Mouse (Mus musculus) liver, embryonic 12.5 days (tissue): ENCODE measurements around the gene Olfr239. TPM values are rescaled to one million over a fixed set of nuclear protein-coding genes. Genes with fewer than 3 reads are reported as not detected.
"Not testable (repeated sequence)": the region's sequence is repeated elsewhere in the genome, so short reads cannot be mapped to it uniquely, and the experiment has no call there.

Source experiments
- ATAC-seq: fragments of 200-750 bp; cut with Nextera tagmentation; 2 replicates; pipeline ENCODE4 v1.8.0; 2017; ENCODE audit warnings: moderate number of reproducible peaks, mild to moderate bottlenecking, moderate library complexity
- H3K27ac ChIP-seq: fragments of 300-500 bp; sonication (generic); 2 replicates; pipeline ENCODE4 v1.5.1; 2016; ENCODE audit warnings: mild to moderate bottlenecking
- H3K27me3 ChIP-seq: fragments of 300-500 bp; sonication (generic); replicated peaks from 2 replicates; pipeline ENCODE4 v1.6.1; 2016; ENCODE audit warnings: mild to moderate bottlenecking, moderate library complexity
- H3K36me3 ChIP-seq: fragments of 300-500 bp; sonication (generic); 2 replicates; pipeline ENCODE4 v1.6.1; 2016; ENCODE audit warnings: mild to moderate bottlenecking, moderate library complexity
- H3K4me1 ChIP-seq: fragments of 300-500 bp; sonication (generic); 2 replicates; pipeline ENCODE4 v1.6.1; 2016
- H3K4me2 ChIP-seq: fragments of 300-500 bp; sonication (generic); 2 replicates; pipeline ENCODE4 v1.6.1; 2016; ENCODE audit warnings: mild to moderate bottlenecking, moderate library complexity
- H3K4me3 ChIP-seq: fragments of 300-500 bp; sonication (generic); 2 replicates; pipeline ENCODE4 v1.5.1; 2016; ENCODE audit warnings: mild to moderate bottlenecking, moderate library complexity
- H3K9ac ChIP-seq: fragments of 300-500 bp; sonication (generic); 2 replicates; pipeline ENCODE4 v1.6.1; 2016; ENCODE audit warnings: mild to moderate bottlenecking, moderate library complexity
- H3K9me3 ChIP-seq: fragments of 300-500 bp; sonication (generic); replicated peaks from 2 replicates; pipeline ENCODE4 v1.6.1; 2016; ENCODE audit warnings: mild to moderate bottlenecking, moderate library complexity
- WGBS: fragments of 180-500 bp; shearing (Covaris S2); methylation state at CpG from one replicate; pipeline ENCODE4 v1.1.7; 2016; ENCODE audit not compliant: insufficient replicate concordance; 5-methylcytosine and 5-hydroxymethylcytosine counted together
- polyA plus RNA-seq: library from polyadenylated mRNA; unstranded; fragments of >200 nt; fragmentation: Nextera tagmentation; extraction: Ambion mirVana; gene quantifications from 2 replicates; pipeline ENCODE4 v1.2.1, GENCODE M21; 2016

Gene Olfr239
- polyA plus RNA-seq: not detected in 2 replicates

DNA sequence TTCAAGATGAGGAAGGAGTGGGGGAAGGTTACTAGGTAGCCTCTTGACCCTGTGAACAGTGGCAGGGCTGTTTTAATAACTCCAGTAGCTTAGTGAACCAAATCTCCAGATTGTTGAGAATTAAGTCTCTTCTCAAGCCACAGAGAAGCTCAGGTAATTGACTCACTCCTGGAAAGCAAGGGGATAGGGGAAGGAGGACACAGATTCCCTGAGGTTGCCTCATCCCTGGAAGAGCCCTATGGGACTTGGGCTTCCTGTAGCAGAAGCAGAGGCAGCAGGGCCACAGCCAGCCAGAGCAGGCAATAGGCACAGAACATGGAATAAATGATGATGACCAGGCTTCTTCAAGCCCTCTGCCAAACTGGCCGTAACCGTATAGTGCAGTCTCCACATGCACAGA, at the start of gene Olfr239:
TSS of gene Olfr239 (plus strand) at position 301 of the 400 bp plus-strand sequence.
- not testable (repeated sequence) for H3K9me3 ChIP-seq
- WGBS: no CpG with 5 or more reads among the region's 2 CpGs

DNA sequence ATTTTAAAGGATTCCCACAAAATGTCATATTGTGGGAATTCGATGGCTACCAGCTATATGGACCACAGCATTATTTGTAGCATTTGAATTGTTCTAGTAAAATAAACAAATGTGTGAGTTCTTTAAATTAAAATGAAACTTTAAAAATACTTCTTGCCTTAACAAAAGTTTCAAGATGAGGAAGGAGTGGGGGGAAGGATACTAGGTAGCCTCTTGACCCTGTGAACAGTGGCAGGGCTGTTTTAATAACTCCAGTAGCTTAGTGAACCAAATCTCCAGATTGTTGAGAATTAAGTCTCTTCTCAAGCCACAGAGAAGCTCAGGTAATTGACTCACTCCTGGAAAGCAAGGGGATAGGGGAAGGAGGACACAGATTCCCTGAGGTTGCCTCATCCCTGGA, 23.0 kb upstream of the Olfr239 start, which contains the start of gene Olfr55:
TSS of gene Olfr55 (plus strand) at position 301 of the 400 bp plus-strand sequence.
- WGBS: 44% methylated on average over 1 of the region's 1 CpGs
- not testable (repeated sequence) for H3K36me3 ChIP-seq, H3K9ac ChIP-seq, H3K4me3 ChIP-seq, H3K4me1 ChIP-seq, H3K27ac ChIP-seq, H3K4me2 ChIP-seq, H3K27me3 ChIP-seq, ATAC-seq, H3K9me3 ChIP-seq

More for the DNA sequence above, at the start of gene Olfr239:
- H3K36me3 ChIP-seq, H3K4me1 ChIP-seq, H3K9ac ChIP-seq, H3K27me3 ChIP-seq, H3K4me2 ChIP-seq, H3K4me3 ChIP-seq, H3K27ac ChIP-seq, ATAC-seq: not testable (repeated sequence)

DNA sequence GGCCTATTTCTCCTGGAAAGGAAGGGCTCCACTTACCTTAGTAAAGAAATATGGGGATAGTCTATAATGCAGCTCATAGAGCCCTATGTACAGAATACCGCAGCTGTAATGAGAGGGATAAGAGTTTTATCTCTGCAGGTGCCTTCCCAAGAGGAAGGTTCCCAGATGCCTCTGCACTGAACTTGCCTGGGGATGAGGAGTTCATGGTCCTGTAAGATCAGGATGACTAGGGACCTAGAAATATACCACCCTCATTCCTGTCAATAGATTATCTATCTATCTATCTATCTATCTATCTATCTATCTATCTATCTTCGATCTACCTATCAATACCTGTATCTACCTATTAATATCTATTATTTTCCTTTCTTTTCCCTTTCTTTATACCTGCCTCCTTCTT, 30.5 kb downstream of the Olfr239 start, which contains the start of gene Olfr1564:
TSS of gene Olfr1564 (minus strand) at position 101 of the 400 bp plus-strand sequence.
- 54% methylated on average over 2 of the region's 2 CpGs for WGBS
- H3K4me1 ChIP-seq: no peaks in the 10 kb centered on the region
- ATAC-seq: no peak

DNA sequence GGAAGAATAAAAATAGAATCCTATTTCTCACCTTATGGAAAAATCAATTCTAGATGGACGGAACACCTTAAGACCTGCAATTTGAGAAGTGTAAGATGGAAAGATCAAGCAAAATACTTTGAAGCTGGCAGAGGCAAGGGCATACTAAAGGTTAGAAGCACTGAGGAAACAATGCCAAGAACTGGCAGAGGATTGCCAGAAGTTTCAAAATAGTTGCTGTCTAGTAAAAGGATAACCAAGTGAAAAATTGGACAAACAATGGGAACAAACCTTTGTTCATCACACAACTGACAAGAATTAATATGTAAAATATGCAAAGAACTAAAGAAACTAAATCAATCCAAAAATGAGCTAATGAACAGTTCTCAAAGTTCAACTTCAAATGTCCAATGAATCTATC, 45.5 kb downstream of the Olfr239 start:
- H3K27me3 ChIP-seq, H3K4me1 ChIP-seq, H3K9ac ChIP-seq, H3K4me2 ChIP-seq, H3K4me3 ChIP-seq, H3K27ac ChIP-seq, ATAC-seq: not testable (repeated sequence)
- Histone ChIP-seq H3K9me3 (peaks cover 10% of the 10 kb centered on the region), H3K36me3 (peaks cover 14% of the 10 kb centered on the region)
- WGBS: 80% methylated on average over 1 of the region's 1 CpGs

More for the DNA sequence above, 30.5 kb downstream of the Olfr239 start, which contains the start of gene Olfr1564:
- H3K27ac ChIP-seq: no peak within 1 kb of the TSS
- H3K4me3 ChIP-seq: no peak within 1 kb of the TSS
- H3K36me3 ChIP-seq: no peaks in the 10 kb centered on the region
- no peak within 1 kb of the TSS for H3K4me2 ChIP-seq
- H3K27me3 ChIP-seq: no peaks in the 10 kb centered on the region
- no peak within 1 kb of the TSS for H3K9ac ChIP-seq
- 0 out of 2 replicates have a peak, but pooled peaks cover 4% of the 10 kb centered on the region for H3K9me3 ChIP-seq

Other genes with a start within 250 kb of the Olfr239 start
- 5.2 and 5.4 TPM in 2 replicates for gene Cyp4f13, start 243.9 kb upstream of the Olfr239 start, polyA plus RNA-seq
- 7.0 and 7.7 TPM in 2 replicates for gene Zfp472, start 225.5 kb upstream of the Olfr239 start, polyA plus RNA-seq
- 4.3 and 4.4 TPM in 2 replicates for gene Zfp952, start 198.2 kb upstream of the Olfr239 start, polyA plus RNA-seq
- 3.3 and 3.5 TPM in 2 replicates for gene Zfp763, start 157.9 kb upstream of the Olfr239 start, polyA plus RNA-seq
- gene 4921501E09Rik, start 123.2 kb upstream of the Olfr239 start, polyA plus RNA-seq: not detected in 2 replicates
- 1.7 and 1.9 TPM in 2 replicates for gene Zfp563, start 102.0 kb upstream of the Olfr239 start, polyA plus RNA-seq
- gene Morc2b, start 51.6 kb upstream of the Olfr239 start, polyA plus RNA-seq: not detected in 2 replicates
- not detected in 2 replicates for gene Olfr55, start 22.9 kb upstream of the Olfr239 start, polyA plus RNA-seq
- not detected in 2 replicates for gene Olfr1564, start 30.4 kb downstream of the Olfr239 start, polyA plus RNA-seq
- 6.1 and 7.0 TPM in 2 replicates for gene Zfp955a, start 63.8 kb downstream of the Olfr239 start, polyA plus RNA-seq
- 0.02 TPM in 1 of 2 replicates, not detected in the other for gene Olfr63, start 73.4 kb downstream of the Olfr239 start, polyA plus RNA-seq
- 4.0 and 4.2 TPM in 2 replicates for gene Zfp955b, start 98.2 kb downstream of the Olfr239 start, polyA plus RNA-seq
- 4.5 and 5.3 TPM in 2 replicates for gene Zfp81, start 167.6 kb downstream of the Olfr239 start, polyA plus RNA-seq
- gene Zfp101, start 203.3 kb downstream of the Olfr239 start, polyA plus RNA-seq: 9.1 TPM in 2 replicates
- not detected in 2 replicates for gene Actl9, start 241.6 kb downstream of the Olfr239 start, polyA plus RNA-seq